Mouse (Mus musculus) lung, postnatal 14 days (tissue): ENCODE data around the gene C1qtnf1.

ENCODE experiments used
- DNase-seq: peaks from one replicate; pipeline ENCODE4 v3.0.0; 2021

Gene C1qtnf1

DNA sequence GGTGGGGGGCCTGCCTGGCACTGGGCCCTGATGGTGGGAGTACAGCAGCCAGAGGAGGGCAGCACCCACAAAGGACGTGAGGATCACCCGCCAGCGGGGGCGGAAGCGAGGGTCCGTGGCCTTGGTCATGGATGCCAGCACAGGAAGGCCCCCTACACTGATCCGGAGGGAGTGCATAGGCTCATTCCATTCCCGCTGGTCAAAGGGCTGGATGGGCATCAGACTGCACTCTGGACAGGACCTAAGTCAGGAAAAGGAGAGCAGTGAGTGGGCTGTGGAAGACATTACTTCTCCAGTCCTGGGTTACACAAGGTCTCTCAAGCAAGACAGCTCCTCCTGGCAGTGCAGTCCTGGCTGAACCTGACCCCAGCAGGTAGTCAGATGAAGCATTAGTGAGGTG is 16.7 kb upstream of the C1qtnf1 start:
- no peak for DNase-seq

DNA sequence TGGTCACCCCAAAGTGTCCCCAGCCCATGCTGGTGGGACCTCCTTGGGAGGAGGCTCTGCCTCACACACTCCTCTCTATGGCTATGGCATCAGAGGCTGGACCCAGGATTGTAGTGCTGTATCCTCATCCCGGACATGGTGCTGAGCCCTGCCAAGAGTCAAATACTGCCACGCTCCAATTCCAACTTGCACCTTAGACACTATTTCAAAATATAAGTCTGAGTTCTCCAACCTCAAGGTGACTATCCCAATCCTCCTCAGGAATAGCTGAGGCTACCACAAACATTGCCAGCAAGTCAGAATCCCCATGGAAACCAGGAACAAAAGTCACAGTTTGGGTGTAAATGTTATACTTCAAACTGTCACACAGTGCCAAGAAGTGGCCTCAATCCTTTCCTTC is 15.4 kb upstream of the C1qtnf1 start:
- no peak for DNase-seq

DNA sequence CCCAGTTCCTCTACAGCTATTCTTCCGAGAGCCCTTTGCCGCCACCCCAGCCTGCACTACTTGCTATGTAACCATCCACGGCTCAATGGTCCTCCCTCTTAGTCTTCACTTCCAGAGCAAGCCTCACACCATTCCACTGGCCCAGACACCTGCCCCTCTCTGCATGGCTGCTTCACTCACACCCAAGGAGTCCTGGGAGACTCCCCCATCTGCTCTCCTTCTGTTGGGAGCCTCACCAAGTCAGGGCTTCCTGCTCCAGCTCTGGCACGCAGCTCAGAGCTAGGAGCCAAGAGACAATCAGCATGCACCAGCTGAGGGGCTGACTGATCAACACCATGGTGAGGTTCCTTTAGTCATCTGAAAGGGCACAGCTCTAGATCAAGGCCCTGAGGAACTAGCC is 14.9 kb upstream of the C1qtnf1 start:
- DNase-seq: no peak

GRCm38 (mm10) chr11:118414270-118414669 is 13.7 kb upstream of the C1qtnf1 start:
- no peak for DNase-seq

DNA sequence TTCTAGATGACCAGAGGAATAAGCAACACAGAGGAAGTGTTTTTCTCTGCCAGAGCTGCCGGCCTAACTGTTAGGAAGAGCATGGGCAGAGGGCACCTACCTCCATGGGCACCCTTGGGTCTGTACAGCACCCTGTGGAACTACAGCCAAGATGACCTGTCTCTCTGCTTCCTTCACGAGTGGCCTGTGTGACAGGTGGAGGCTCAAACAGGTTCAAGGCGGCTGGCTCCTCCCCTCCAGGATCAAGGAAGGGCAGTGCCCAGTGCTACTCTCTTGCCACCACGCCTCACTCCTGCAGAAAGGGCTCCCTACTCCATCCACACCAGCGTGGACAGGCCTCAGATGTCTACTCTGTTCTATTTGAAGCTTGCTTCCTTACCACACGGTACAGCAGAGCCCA is 12.4 kb upstream of the C1qtnf1 start:
- DNase-seq: no peak

GRCm38 (mm10) chr11:118416046-118416445 is 12.0 kb upstream of the C1qtnf1 start:
- DNase-seq: no peak

GRCm38 (mm10) chr11:118417496-118417895 is 10.5 kb upstream of the C1qtnf1 start:
- no peak for DNase-seq

DNA sequence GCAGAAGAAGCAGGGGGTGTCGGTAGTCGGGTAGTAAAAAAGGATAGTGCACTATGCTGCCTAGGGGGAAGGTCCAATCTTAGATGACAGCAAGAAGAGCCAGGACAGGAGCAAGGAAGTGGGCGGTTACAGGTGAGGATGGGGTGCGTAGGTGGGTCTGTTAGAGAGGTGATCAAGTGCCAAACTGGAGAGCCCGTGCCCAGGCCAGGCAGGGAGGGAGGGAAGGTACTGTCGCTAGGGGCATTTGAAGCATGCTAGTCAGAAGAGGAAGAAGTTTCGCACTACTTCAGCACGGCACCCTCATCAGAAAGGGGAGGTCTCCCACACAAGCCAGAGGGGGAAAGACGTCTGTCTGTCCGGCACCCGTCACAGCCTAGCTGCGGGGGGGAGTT is 9.6 kb upstream of the C1qtnf1 start:
- peak; percentile 23 for DNase-seq

DNA sequence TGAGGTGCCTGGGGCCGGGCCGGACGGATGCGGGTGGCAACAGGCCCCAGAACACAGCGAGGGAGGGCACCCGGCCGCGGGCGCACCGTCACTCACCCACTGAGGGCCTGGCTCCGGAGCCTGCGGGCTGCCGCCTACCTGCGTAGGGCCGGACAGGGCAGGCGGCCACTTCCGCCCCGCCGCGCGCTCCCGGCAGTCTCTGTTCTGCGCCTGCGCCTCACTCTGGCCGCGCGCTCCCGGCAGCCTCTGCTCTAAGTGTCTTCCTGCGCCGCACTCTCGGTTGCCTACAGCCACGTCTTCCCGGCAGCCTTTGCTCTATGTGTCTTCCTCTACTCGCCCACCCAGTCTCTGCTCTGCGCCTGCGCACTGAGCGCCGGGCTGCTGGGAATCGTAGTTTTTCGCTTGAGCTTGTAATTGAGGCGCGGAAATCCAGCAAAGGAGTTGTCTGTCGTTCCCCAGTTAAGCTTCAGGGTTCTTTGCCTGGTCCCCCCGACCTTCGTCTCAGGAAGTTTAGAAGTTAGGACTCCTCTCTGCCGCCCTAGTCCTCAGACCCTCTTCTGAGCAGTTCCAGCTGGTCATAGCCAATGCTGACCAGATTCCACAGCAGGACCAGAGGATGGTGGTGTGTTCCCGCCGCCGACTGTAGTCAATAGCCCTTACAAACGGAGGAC is 9.0 kb upstream of the C1qtnf1 start, which contains the start of gene Cant1:
Cant1 (minus strand) TSS at position 253 of the 671 bp plus-strand sequence.
- DNase-seq: peak; percentile 97

DNA sequence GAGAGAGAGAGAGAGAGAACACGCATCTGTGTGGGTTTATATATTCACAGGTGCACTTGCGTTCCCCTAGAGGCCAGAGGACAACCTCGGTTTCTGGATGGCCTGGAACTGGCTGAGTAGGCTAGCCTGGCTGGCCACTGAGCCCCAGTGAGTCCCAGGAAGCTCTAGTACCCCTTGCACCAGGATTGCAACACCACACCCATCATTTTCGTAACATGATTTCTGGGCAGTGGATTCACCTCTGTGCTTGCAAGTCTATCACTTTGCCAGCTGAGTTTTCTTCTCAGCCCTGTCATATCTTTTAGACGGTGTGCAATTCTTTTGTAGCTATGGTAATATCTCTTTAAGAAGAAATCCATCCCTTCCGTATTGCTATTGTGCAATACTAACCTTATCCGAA is 7.7 kb upstream of the C1qtnf1 start:
- DNase-seq: no peak

GRCm38 (mm10) chr11:118423266-118423971 is 4.6 kb upstream of the C1qtnf1 start:
- DNase-seq: peak; percentile 91

GRCm38 (mm10) chr11:118424621-118425335 is 3.2 kb upstream of the C1qtnf1 start:
- no peak for DNase-seq

- DNase-seq: no peak
These were observed 1.2 kb upstream of the C1qtnf1 start for GRCm38 (mm10) chr11:118426765-118427164.

GRCm38 (mm10) chr11:118427266-118427779 is 680 bp upstream of the C1qtnf1 start:
- DNase-seq: no peak

GRCm38 (mm10) chr11:118428460-118428868 is 461 bp downstream of the C1qtnf1 start:
- no peak for DNase-seq

DNA sequence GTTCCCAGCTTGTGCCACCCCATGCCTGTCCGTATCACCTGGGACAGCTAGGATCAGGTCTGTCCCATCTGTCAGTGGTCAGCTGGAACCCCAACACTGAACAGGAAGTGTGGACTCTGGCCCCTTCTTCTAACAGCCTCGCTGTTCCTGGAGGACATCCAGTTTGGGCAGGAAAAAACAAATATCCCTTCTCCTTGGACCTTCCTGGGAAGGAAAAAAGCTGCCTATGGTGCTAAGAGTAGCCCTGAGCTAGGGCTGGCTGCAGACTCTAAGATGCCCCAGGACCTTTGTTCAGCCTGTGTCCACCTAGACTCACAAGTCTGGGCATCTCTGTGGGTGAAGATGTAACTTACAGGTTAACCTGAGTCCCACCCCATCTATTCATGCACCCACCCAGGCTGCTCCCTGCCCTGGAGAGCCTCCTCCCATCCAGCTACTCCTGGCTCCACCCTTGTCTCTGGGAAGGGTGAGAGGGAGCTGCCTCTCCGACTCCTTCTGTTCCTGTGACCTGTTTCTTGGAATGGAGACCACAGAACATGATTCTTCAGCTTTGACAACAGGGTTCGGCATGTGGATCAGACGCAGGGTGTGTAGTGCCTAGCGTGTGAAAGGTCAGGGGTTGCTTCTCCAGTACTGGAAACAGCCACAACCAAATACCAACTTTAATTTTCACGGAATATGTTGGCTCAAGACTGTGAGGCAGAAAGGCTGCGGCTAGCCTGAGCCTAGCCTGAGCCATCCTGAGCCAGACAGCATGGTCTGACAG is 1.1 kb downstream of the C1qtnf1 start:
- DNase-seq: peak; percentile 31

- DNase-seq: no peak
These were observed 2.4 kb downstream of the C1qtnf1 start for GRCm38 (mm10) chr11:118430291-118430885.

GRCm38 (mm10) chr11:118431100-118431948 is 3.3 kb downstream of the C1qtnf1 start:
- no peak for DNase-seq

- DNase-seq: no peak
These were observed 5.4 kb downstream of the C1qtnf1 start for GRCm38 (mm10) chr11:118433398-118433868.

DNA sequence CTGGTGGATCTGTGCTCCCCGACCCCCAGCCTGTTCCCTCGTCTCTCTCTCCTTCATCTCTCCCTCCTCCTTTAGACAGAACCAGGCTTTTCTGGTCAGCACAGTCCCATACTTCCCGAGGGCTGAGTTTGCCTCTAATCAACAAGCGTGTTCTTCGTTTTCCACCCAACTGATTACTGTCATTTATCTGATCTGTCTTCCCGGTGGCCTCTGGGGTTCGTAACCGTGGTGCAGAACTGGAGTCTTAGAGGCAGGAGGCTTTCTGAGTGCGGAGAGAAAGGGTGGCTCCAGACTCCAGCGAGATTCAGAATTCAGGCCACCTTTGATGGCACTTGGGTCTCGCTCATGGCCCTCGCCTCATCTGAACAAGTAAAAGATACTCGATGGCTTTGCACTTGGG is 6.1 kb downstream of the C1qtnf1 start:
- DNase-seq: no peak

DNA sequence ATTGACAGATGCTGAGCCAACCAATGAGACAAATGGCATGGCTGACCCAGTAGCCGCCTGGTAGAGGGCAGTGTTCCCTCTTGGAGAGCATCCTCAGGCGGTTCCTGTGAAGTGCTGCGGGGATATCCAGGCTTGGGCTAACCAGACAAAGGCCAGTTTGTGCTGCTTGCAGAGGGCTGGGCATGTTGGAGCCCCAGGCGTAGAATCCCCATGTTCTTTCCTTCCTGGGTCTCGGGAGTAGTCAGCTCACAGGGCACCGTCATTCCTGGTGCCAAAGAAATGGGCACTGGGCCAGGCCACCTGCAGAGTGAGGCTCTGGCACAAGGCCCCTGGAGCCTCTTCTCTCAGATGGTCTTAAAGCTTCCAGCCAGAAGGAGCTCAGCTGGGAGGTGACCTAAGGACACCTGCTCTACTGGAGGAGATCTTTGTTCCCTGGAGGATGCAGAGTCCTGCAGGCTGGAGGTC is 8.5 kb downstream of the C1qtnf1 start:
- DNase-seq: no peak
